Mouse (Mus musculus) olfactory bulb, adult 2 months (tissue): ENCODE measurements at regions not wholly inside any gene's neighbourhood (a gene's known extent, or its start where the extent isn't known, plus 50 kb on each side); places are given as distances from the start of the nearest gene placed in this dataset.

ENCODE experiments used
- CTCF ChIP-seq: fragments of 200-500 bp; IDR thresholded peaks from 2 replicates; pipeline ENCODE4 v1.5.1; 2012; ENCODE audit warnings: low read depth, mild to moderate bottlenecking, low read length, moderate library complexity; ENCODE audit not compliant: insufficient read depth
- POLR2A ChIP-seq: fragments of 200-500 bp; IDR thresholded peaks from 2 replicates; pipeline ENCODE4 v1.6.1; 2012; ENCODE audit warnings: mild to moderate bottlenecking, low read depth, low read length, moderate library complexity; ENCODE audit not compliant: insufficient read depth

DNA sequence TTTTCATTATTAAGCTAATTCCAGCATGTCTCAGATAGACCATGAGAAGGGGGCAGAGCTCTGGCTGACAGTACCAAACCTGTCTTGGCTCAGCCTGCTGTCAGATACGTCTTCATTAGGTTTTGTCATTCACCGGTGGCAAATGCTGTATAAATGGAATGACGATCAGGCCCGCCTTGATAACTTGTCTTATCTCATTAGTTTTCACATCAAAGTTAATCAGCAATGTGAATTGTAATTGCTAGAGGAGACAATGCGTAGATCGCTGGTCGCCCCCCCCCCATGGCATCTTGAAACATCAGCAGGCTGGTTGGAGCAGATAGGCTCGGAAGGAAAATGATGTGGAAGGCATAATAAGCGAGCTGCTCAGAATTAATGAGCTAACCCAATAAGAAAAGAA lies 132.5 kb upstream of the Kiz start:
- no peak for TF ChIP-seq POLR2A
- TF ChIP-seq CTCF: no peak
